Mouse (Mus musculus): Measurements from ENCODE around the gene Zfp36l2. TPM values are rescaled to one million over a fixed set of nuclear protein-coding genes. Genes with fewer than 3 reads are reported as not detected.

The Zfp36l2 gene
- polyA plus RNA-seq, 1 experiment: 18.8 TPM

DNA sequence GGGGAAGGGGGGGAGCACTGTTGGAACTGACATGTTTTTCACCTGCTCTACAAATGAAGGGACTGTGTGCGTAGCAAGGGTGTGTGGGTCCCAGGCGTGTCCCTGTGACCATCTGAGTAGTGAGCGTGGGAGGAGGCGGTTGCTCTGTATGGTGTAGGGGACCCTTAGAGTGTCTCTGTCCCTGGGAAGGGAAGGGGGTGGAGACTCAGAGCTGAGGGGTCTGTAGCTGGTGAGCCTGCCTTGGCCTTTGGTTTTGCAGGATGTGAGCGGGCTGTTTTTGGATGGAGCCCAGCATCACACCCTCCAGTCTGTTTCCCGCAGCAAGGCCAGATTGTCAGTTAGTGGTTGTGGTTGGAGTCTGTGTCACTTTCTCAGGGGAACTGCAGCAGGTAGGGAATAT, 46.1 kb downstream of the Zfp36l2 start:
- Histone ChIP-seq H3K4me1 (ENCODE audit: control insufficient read depth, insufficient read depth, low read length) (no peaks in the 10 kb centered on the region), H3K4me3 (ENCODE audit: insufficient read depth, low read length) (no peak overlapping the region), H3K27ac (ENCODE audit: insufficient read depth, low read length) (no peak overlapping the region)
- TF ChIP-seq POLR2A (IDR thresholded peaks at IDR 0.05; ENCODE audit: extremely low read depth, insufficient read depth, low read length) (no peak), CTCF (IDR thresholded peaks at IDR 0.05; ENCODE audit: extremely low read depth, insufficient read depth, low read length) (no peak)

DNA sequence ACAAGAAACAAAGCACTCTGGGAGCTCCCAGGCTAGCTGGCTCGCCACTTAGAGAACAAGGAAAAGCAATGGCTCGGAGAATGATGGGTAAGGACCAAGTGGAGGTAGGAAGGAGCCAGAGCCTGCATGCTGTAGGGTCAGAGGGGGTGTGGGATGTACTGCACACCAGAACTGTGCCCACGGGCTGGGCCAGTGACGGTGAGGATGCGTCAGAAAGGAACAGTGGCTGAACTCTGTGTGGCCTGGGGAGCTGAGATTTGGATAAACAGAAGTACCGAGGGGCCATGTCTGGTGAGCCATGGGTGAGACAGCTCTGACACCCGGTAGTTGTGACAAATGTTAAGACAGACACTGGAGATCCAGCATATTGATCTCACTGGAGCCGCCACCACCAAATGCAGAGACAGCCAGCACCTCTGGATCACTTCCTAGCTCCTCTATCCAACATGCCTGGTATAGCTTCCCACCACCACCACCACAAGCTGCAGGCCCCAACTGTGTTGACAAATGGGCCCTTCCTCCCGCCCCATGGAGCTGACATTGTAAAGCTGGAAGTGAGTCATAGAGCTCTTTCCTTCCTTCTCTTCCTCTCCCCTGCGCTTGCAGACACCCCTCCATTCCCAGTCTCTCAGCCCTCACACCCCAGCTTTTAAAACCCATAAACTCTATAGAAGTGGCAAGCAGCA, 46.8 kb downstream of the Zfp36l2 start:
- Histone ChIP-seq H3K4me3 (ENCODE audit: insufficient read depth, low read length) (no peak overlapping the region), H3K27ac (ENCODE audit: insufficient read depth, low read length) (no peak overlapping the region), H3K4me1 (ENCODE audit: control insufficient read depth, insufficient read depth, low read length) (no peaks in the 10 kb centered on the region)
- TF ChIP-seq POLR2A (IDR thresholded peaks at IDR 0.05; ENCODE audit: extremely low read depth, insufficient read depth, low read length) (no peak), CTCF (IDR thresholded peaks at IDR 0.05; ENCODE audit: extremely low read depth, insufficient read depth, low read length) (no peak)

DNA sequence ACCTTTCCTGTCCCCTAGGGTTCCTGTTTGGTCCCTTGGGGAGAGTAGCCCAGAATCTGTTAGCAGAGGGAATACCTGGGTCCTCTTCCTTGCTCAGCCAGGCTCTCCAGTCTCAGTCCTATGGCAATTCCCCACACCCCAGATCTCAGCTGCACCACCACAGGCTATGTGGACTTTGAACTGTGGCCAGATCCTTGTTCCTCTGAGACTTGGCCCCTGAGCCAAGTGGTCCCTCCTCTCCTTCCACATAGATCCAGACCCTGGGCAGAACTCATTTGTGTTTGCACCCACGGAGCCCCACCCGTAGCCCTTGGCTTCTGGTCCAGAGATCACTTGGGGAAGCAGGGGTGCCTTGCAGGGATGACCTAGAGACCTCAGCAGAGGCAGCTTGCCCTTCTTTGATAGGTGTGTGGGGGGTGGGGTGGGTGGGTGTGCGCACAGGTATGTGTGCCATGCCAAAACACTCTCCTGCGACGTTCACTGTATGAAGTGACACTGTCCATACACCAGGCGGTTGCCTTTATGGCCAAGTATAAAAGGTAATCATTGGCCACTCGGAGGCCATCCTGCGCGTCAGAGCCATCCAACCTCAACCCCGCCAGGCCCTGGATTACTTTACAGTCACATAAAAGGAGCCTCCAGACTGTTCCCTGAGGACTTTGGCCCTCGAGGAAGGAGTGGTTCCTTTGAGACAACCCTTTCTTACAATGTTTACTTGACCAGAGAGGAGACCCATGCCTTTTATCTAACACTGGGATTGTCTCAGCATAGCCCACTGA, 50.2 kb downstream of the Zfp36l2 start:
- H3K27ac ChIP-seq (ENCODE audit: insufficient read depth, low read length): no peak overlapping the region
- no peak for TF ChIP-seq CTCF (IDR thresholded peaks at IDR 0.05; ENCODE audit: extremely low read depth, insufficient read depth, low read length)
- TF ChIP-seq POLR2A (IDR thresholded peaks at IDR 0.05; ENCODE audit: extremely low read depth, insufficient read depth, low read length): no peak
- H3K4me3 ChIP-seq (ENCODE audit: insufficient read depth, low read length): no peak overlapping the region
- no peaks in the 10 kb centered on the region for H3K4me1 ChIP-seq (ENCODE audit: control insufficient read depth, insufficient read depth, low read length)

DNA sequence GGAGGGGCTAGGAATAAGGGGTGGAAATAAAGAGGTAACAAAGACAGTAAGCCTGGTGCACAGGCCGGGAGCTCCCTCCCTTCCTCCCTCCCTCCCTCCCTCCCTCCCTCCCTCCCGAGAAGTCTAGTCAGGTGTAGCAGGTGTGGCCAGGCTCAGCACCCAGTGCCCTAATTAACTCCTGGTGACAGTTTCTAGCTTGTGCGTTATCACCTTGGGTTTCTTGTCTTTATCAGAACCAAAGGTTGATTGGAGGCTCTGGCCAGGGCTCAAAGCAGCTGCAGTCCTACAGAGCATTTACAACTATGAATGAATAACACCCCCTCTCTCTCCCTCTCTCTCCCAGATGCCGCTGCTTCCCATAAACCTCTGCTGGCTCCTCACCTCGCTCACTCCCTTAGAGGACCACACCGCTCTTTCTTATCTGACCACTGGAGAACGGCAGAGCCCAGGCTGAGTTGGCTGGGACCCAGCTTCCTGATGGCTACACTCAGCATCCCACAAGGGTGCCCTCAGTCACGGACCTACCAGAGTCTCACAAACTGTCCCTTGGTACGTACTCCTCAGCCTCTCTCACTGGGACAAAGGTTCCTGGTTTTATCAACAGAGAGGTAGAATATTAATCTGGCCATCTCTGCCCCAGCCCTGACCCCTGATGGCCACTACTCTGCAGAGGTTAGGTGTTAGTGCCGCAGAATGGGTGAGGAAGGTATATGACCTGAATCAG, 50.9 kb downstream of the Zfp36l2 start:
- TF ChIP-seq POLR2A (IDR thresholded peaks at IDR 0.05; ENCODE audit: extremely low read depth, insufficient read depth, low read length) (no peak), CTCF (IDR thresholded peaks at IDR 0.05; ENCODE audit: extremely low read depth, insufficient read depth, low read length) (no peak)
- Histone ChIP-seq H3K4me1 (ENCODE audit: control insufficient read depth, insufficient read depth, low read length) (no peaks in the 10 kb centered on the region), H3K4me3 (ENCODE audit: insufficient read depth, low read length) (no peak overlapping the region), H3K27ac (ENCODE audit: insufficient read depth, low read length) (no peak overlapping the region)

DNA sequence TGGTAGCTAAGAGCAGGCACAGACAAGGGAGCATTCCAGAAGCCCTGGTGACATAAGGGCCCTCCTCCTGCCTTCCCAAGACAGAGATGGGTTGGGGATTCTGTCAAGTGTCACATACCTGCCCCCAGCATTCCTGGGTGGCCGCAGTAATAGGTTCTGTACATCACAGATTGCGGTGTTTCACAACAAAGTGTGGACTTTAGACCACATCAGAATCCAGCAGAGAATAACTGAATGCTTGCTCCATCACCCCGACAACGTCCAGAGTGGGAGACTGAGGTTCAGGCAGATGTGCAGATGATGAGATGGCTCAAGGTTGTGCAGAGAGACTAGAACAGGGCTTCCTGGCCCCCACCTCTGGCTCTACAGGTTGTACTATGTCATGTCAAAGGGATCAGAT, 51.5 kb downstream of the Zfp36l2 start:
- no peak overlapping the region for H3K27ac ChIP-seq (ENCODE audit: insufficient read depth, low read length)
- H3K4me1 ChIP-seq (ENCODE audit: control insufficient read depth, insufficient read depth, low read length): no peaks in the 10 kb centered on the region
- no peak for TF ChIP-seq CTCF (IDR thresholded peaks at IDR 0.05; ENCODE audit: extremely low read depth, insufficient read depth, low read length)
- no peak for TF ChIP-seq POLR2A (IDR thresholded peaks at IDR 0.05; ENCODE audit: extremely low read depth, insufficient read depth, low read length)
- H3K4me3 ChIP-seq (ENCODE audit: insufficient read depth, low read length): no peak overlapping the region

DNA sequence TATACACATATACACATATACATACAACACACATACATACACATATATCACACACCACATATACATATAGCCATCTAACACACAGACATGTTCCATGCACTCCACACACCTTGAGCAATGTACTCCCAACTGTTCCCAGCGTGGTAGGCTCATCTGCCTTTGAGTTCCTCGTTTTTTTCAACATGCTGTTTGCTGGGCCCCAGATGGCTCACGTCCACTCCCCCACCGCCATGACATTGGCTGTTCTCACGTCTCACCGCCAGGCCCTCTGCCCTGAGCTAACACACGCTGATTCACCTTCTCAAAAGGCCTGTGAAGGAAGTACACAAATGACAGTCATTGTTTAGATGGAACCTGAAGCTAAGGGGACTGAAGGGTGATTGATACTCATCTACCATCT, 52.5 kb downstream of the Zfp36l2 start:
- H3K4me3 ChIP-seq (ENCODE audit: insufficient read depth, low read length): no peak overlapping the region
- H3K27ac ChIP-seq (ENCODE audit: insufficient read depth, low read length): no peak overlapping the region
- TF ChIP-seq POLR2A (IDR thresholded peaks at IDR 0.05; ENCODE audit: extremely low read depth, insufficient read depth, low read length) (no peak), CTCF (IDR thresholded peaks at IDR 0.05; ENCODE audit: extremely low read depth, insufficient read depth, low read length) (no peak)
- H3K4me1 ChIP-seq (ENCODE audit: control insufficient read depth, insufficient read depth, low read length): no peaks in the 10 kb centered on the region

All from cortical plate, adult 2 months (tissue).